Mouse (Mus musculus) CD4-positive, CD25-positive, alpha-beta regulatory T cell, adult 4 months (primary cell): ENCODE data around the gene Ly75. TPM values are rescaled to one million over a fixed set of nuclear protein-coding genes. Genes with fewer than 3 reads are reported as not detected.

Experiments
- ATAC-seq: one replicate; pipeline ENCODE4 v1.8.0; 2017
- polyA plus RNA-seq, 2 experiments: library from polyadenylated mRNA; unstranded; fragments of 100-300 nt; shearing (Covaris generic); gene quantifications; one replicate each; pipeline ENCODE4 v1.2.1; 2017

Gene Ly75
- polyA plus RNA-seq, 2 experiments from 2014 or later: 13.2 to 14.7 TPM

- ATAC-seq: peak; percentile 70
Observed at GRCm38 (mm10) chr2:60370188-60370587, 12.9 kb downstream of the Ly75 start.

- no peak for ATAC-seq
Observed at GRCm38 (mm10) chr2:60369454-60369853, 13.6 kb downstream of the Ly75 start.

- ATAC-seq: no peak
Observed at GRCm38 (mm10) chr2:60367871-60368270, 15.2 kb downstream of the Ly75 start.

DNA sequence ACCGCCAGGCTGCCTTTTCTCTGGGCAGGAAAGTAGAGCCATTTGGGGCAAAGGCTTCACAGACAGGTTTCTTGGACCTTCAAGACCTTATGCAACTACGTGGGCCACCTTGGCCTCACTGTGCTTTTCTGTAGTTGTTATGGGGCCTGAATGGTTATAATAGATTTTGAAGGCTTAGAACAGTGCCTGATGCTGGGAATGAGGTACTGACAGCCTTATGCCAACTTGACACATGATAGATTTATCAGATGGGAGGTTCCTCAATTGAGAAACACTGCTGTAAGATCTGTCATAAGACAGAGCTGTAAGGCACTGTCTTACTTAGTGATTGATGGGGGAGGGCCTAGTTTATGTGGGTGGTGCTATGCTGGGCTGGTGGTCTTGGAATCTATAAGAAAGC lies 15.9 kb downstream of the Ly75 start:
- no peak for ATAC-seq

DNA sequence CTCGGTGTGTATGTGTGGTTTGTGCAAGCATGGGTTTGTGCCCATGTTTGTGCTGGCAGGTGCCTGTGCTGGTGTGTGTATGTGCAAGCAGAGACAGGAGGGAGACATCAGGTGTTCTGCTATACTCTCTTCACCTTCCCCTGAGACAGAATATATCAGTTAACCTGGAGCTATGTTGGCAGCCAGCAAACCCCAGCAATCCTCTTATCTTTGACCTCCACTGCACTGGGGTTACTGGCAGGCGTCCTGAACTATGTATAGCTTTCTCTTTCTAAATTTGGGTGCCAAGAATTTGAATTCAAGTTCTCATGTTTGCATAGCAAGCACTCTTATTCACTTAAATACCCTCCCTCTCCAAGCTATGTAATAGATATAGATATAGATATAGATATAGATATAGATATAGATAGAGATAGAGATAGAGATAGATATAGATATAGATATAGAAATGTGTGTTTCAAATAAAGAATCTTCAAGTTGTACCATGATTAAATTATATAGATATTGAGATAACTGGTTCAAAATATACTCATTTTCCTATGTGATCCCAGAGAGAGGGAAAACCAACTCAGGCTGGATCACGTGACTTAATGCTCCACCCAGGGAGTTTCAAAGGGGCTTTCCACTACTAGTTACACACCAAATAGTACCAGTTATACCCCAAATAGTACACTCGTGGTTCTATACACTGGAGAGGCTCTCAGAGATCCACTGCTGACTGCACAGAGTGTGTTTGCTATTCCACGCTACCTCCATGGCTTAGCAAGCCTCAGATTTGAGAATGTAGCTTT lies 17.1 kb downstream of the Ly75 start:
- ATAC-seq: no peak

- no peak for ATAC-seq
Observed at GRCm38 (mm10) chr2:60365138-60365775, 17.8 kb downstream of the Ly75 start.

- no peak for ATAC-seq
Observed at GRCm38 (mm10) chr2:60362146-60362545, 21.0 kb downstream of the Ly75 start.

DNA sequence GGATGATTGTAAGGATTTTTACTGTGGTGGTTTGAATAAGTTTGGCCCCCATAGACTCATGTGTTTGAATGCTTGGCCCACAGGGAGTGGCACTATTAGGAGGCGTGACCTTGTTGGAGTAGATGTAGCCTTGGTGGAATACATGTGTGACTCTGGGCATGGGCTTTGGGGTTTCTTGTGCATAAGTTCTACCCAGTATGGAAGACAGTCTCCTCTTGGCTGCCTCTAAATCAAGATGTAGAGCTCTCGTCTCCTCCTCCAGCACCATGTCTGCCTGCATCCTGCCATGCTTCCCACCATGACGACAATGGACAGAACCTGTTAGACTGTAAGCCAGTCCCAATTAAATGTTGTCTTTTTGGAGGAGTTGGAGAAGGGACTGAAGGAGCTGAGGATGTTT lies 23.3 kb downstream of the Ly75 start:
- no peak for ATAC-seq

DNA sequence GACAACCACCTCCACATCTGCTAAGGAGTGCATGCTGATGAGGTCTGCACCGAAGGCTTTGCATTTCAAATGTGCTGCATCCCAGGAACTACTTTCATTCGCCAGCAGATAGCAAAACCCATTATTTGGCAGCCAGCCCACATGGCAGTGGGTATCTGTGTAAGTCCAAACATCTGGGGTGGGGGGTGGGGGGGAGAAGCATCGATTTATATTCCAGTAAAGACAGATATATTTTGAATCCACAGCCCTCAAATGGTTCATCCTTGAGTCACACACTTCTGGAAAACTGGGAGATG lies 27.8 kb downstream of the Ly75 start:
- ATAC-seq: no peak

GRCm38 (mm10) chr2:60354541-60355387 lies 28.3 kb downstream of the Ly75 start:
- no peak for ATAC-seq

GRCm38 (mm10) chr2:60352296-60352695 lies 30.8 kb downstream of the Ly75 start:
- no peak for ATAC-seq

DNA sequence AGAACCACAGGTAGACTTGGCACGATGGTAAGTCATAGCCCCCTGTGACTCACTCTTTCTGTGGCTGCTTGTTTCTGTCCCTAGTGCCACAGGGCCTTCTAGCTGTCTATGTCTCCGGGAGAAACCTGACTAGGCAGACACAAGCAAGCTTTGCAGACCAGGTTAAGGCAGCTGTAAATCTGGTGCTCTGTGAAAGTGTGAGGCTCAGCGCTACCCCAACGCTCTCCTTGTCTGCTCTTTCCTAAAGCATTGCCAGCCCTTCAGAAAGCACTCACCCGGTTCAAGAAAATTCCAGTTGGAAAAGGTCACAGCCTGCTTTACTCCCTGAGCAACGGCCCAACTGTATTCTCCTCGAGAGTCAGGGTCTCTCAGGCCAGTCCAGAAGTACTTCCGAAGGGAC lies 31.3 kb downstream of the Ly75 start:
- ATAC-seq: no peak

- ATAC-seq: no peak
Observed at GRCm38 (mm10) chr2:60347875-60348274, 35.2 kb downstream of the Ly75 start.

- no peak for ATAC-seq
Observed at GRCm38 (mm10) chr2:60346531-60346930, 36.6 kb downstream of the Ly75 start.

DNA sequence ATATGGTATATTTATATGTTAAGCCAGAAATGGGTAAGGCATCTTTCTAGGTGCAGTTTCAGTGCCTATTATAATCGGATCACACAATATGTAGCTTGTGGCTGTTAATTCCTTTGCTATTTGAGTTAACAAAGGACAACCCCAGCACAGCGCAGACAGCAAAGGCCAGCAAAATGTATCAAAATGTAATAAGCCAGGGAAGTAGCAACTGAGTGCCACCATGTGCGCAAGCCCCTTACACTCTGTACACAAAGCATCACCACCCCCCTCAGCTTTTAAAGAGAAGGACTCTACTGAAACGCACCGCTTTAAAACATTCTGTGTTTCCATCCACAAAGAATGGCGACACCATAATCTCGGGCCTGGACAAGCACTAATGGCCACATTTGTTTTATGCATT lies 37.4 kb downstream of the Ly75 start:
- ATAC-seq: no peak

GRCm38 (mm10) chr2:60343607-60344289 lies 39.4 kb downstream of the Ly75 start:
- ATAC-seq: no peak

DNA sequence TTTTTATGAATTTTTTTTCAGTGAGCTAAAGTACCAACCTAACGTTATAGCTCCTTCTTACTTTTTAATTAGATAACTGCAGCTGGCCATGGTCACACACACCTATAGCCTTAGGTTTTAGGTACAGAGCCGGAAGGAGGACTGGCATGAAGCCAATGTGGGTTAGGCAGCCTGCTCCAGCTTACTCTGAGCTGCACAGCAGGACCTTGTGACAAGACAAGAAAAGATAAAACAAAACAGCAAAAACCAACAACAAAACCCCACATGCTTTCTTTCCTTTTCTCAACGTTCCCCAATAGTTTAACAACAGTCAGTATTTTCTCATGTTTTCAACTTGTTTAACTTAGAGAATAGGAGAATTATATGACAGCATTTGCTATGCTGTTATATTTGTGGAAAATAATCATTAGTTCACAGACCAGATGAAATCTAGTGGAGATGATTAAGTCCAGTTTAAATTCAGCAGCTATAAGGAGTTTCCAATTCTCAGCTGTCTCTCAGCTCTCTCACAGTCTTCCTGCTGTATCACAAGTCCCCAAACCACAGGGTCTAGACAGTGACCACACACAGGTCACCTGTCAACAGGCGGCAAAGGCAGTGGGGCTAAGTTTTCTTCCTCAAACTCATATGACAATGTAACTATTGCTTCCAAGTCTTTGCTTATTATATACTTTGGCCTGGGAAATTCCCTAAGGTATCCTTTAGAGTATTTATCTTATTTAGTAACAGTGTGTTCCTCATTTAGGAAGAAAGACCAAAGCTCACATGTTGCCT lies 40.8 kb downstream of the Ly75 start:
- ATAC-seq: no peak

- ATAC-seq: no peak
Observed at GRCm38 (mm10) chr2:60337937-60338336, 45.2 kb downstream of the Ly75 start.

DNA sequence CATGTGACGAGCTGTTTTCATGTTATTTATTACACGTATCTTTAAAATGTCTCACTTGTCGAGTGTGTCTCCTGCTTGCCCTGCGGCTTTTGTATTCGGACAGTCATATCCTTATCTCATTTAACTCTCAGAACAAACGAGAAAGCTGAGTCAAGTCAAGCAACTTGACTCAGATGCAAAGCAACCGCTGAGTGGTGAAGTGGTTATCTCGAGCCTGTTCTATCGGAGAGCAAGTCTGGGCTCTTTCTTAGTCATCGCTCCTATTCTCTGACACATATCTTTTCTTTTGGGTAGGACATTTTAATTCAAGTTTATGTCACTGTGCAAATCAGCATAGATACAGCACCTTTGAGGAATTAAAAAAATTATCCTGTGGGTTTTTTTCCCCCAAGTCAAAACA lies 54.5 kb downstream of the Ly75 start:
- ATAC-seq: peak; percentile 63

GRCm38 (mm10) chr2:60327581-60327980 lies 55.5 kb downstream of the Ly75 start:
- no peak for ATAC-seq

- no peak for ATAC-seq
Observed at GRCm38 (mm10) chr2:60326948-60327347, 56.2 kb downstream of the Ly75 start.

GRCm38 (mm10) chr2:60323411-60323810 lies 59.7 kb downstream of the Ly75 start:
- ATAC-seq: peak; percentile 92
